Mouse (Mus musculus) ovary, postnatal 36 days (tissue): Measurements from ENCODE around the gene Acot6.
"Not testable (repeated sequence)": the region's sequence is repeated elsewhere in the genome, so short reads cannot be mapped to it uniquely, and the experiment has no call there.

ENCODE experiments used
- DNase-seq: peaks from one replicate; pipeline ENCODE4 v3.0.0; 2022; ENCODE audit warnings: low spot score, mixed read lengths

Gene Acot6

DNA sequence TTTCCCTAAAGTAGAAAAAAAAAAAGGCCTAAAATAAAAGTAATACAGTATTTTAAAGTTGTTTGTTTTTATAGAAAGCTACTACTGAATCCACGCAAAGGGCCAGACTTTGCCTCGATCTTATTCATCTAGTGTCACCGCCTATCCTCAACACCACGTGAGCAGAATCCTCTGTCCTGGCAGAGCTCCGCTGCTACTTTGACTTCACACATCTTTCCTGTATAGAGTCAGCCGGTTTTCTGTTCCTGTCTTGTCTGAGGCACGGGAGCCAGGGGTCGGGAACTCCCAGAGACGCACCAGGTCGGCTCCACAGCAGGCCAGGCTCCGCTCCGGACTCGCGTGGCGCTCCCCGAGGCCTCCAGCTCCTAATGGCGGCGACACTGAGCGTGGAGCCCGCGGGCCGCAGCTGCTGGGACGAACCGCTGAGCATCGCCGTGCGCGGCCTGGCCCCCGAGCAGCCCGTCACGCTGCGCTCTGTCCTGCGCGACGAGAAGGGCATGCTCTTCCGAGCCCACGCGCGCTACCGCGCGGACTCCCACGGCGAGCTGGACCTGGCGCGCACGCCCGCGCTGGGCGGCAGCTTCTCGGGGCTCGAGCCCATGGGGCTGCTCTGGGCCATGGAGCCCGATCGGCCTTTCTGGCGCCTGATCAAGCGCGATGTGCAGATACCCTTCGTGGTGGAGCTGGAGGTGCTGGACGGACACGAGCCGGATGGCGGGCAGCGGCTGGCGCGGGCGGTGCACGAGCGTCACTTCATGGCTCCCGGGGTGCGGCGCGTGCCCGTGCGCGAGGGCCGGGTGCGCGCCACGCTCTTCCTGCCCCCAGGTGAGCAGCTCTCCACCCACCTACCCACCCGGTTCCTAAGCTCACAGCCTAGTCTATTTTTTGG lies at the start of gene Acot6:
Gene Acot6, plus strand, starts transcription at position 51 of the 889 bp plus-strand sequence.
- DNase-seq: peak; percentile 49

DNA sequence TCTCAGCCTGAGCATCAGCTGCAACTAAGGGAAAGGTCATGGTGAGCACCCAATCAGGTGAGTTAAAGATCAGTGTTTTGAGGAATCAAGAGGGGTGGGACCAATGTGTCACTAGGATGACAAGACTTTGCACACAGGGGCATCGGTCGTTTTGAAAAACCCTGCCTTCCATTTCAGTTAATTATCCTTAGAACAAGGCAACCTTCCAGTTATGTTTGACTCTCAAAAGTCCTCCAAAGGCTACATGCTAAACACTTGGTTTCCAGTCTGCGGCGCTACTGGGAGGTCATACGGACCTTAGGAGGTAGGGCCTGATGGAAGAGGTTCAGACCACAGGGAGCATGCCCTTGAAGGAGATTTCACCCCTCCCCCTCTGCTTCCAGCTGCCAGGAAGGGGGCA lies 49.7 kb upstream of the Acot6 start:
- not testable (repeated sequence) for DNase-seq

DNA sequence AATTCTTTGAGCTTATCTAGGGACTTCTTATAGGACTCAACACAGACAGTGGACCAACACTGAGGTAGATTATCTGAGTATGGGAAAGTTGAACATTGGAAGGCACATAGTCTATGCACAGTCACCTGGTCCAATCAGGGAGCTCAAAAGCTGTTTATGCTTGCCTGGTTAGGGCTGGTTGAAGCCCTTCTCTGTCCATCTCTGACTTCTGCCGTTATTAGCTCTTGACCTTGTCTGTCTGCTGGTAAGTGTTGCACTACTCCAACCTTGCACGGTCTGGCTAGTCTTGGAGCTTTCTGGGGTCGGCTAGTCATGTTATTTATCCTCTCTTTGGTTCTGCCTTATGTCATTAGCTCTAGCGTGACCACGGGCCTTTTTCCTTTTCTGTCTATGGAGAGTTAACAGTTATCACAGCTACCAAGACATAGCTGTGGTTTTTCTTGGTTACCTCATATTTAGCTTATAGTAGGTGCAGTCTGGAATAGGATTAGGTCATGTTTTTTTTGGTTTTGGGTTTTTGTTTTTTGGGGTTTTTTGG lies 48.4 kb upstream of the Acot6 start, which contains the start of gene Acot3:
Gene Acot3, plus strand, starts transcription at position 208 of the 538 bp plus-strand sequence.
- DNase-seq: no peak

DNA sequence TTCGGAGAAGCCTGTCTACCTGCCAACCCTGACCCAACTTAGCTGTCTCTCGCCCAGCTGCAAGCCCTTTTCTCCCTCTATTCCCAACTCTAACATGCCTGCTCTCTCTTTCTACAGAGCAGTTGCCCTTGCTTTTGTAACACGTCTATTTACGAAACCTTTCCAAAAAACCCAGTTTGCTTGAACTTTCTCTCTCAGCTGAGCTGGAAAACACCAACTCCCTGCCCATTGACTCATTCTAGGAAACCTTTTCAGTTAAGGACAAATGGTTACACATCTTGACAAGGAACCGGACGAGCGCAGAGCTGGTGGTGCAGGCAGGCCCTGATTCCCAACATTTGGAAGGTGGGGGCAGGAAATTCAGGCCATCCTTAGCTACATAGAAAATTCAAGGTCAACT lies 47.8 kb upstream of the Acot6 start:
- no peak for DNase-seq

DNA sequence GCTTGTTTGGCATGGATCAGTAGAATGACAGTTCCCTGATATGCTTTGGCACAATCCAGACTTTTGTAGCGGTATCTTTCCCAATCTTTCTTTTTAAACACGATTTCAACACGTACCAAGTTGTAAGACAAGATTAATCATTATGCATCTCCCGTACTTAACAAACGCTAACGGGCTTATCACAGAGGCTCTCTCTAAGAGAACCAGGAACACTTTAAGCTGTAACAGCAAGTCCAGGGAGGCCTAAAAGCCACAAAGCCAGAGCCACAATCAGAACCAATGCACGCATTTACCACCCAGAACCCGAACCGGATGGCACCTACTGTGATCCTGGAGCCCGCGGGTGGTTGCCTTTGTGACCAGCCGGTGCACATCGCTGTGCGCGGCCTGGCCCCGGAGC lies 47.3 kb upstream of the Acot6 start:
- DNase-seq: peak; percentile 10

DNA sequence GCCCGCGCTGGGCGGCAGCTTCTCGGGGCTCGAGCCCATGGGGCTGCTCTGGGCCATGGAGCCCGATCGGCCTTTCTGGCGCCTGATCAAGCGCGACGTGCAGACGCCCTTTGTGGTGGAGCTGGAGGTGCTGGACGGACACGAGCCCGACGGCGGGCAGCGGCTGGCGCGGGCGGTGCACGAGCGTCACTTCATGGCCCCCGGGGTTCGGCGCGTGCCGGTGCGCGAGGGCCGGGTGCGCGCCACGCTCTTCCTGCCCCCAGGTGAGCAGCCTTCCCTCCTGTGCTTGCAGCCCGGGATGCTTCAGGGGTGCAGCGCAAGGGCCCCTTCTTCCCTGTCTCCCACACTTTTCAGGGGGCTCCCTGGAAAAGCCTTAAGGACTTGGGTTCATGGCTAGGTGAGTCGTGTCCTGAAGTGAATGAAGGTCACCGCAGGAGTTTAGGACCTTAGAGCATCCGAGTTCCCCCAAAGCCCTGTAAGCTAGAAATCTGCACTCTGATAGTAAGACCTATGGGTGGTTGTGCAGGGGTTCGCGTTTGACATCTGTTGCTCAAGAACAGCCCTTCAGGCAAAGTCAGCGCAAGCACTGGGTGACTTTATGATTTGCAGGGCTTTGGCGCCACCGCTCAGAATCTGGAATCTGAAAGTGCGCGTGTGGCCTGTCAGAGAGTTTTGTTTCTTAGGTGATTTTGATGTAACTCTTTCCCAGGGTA lies 46.6 kb upstream of the Acot6 start:
- DNase-seq: peak; percentile 22

DNA sequence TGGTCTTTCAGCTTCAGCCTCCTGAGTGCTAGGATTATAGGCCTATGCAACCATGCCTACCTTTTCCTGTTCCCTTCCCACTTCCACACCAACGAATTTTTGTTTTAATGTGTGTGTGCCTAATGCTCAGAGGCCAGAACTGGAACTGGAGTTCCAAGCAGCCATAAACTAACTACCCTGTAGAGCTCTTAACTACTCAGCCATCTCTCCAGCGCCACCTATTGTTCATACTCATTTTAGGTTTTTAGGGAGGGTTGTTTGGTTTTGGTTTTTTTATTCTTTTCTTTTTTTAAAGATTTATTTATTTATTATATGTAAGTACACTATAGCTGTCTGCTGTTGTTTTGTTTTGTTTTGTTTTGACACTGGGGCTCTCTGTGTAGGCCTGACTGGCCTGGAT lies 39.5 kb upstream of the Acot6 start:
- no peak for DNase-seq

DNA sequence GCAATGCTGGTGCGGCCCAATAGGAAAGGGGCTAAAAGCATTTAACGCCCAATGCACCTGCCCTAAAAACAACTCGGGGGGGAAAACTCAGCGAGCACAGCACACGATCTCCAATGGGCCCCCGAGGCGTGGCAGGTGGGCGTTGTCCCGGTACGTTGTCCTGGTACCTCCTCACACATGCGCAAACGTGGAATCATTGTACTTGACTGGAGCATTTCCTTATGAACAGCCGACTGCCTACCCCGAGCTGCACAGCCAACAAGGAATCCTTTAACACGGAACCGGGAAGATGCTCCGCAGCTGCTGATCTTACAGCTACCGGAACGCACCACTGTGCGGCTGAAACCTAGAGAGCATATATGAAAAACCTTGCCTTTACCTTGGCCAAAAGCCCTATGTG lies 38.1 kb upstream of the Acot6 start:
- no peak for DNase-seq

DNA sequence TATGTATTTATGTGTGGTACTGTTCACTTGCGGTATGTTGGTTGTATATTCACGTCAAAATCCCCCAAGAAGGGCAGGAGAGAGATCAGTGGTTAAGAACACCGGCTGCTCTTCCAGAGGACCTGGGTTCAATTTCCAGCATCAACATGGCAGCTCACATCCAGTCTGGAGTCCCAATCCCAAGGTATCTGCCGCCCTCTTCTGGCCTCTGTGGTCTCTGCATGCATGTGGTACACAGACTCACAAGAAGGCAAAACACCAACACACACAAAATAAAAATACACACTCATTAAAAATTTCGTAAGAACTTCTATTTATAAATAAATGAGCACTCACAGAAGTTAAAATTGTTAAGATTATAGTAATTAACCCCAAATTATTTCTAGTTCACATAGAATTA lies 37.2 kb upstream of the Acot6 start:
- no peak for DNase-seq

DNA sequence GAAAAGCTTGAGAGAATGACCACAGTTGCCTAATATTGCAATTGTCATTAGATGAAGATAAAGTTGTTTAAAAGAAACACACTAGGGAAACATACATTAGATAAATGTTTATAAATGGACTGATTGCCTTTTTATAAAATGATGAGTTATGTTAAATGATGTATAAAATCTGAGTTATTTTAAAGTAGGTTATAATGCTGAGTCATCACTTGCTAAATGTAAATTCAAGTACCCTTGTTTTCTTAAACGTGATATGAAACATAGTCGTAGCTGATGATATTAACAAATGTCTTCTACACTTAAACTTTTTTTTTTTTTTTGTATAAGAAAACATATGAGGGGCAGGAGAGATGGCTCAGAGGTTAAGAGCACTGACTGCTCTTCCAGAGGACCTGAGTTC lies 36.6 kb upstream of the Acot6 start:
- DNase-seq: no peak

DNA sequence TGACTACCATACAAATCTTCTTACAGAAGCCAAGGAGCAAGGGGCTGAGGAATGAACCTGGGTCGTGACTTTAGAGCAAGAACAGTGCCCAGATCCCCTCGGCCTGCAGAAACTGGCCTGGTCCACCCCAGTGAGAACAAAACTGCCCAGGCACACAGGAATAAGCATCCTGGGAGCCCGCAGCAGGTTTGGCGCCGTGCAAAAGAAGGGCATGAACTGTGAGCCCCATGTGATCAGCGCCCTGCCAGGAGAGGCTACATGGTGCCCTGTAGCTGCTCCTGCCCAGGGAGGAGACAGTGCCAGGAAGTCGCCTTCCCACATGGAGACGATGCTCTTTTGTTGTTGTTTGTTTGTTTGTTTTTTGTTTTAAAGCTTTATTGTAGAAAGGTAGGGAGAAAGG lies 35.8 kb upstream of the Acot6 start:
- DNase-seq: no peak

DNA sequence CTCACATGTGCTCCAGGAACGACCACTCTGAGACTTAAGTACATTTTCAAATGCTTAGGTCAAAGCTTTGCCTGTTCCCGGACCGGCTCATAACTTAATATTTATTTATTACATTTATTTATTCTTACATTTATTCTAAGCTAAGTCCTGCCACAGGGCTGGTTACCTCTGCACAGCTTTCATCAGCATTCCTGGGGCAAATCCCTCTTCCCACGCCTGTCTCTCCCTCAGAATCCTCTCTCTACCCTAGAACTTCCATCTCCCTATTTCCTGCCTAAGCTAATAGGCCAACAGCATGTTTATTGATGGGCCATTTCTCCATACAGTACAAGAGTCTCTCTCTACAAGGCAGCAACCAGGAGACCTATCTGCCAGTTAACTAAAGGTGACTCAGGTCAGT lies 32.7 kb upstream of the Acot6 start:
- no peak for DNase-seq

DNA sequence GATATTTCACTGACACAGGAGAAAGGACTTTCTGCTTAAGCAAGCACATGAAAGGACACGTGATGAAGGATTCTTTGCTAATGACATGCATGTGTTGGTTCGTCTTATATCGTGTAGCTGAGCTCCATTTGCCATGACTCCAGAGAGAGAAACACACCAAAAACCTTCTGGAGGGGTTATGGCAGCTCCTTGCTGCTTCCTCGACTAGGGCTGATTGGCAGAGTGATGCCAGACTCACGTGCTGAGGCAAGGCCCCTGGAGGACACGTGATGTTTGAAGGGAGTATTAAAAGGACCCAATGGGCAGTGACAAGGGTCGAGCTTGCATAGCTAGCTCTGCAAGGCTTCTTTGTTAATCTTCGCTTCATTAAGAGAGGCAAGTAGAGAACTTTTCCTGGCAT lies 32.2 kb upstream of the Acot6 start:
- no peak for DNase-seq

DNA sequence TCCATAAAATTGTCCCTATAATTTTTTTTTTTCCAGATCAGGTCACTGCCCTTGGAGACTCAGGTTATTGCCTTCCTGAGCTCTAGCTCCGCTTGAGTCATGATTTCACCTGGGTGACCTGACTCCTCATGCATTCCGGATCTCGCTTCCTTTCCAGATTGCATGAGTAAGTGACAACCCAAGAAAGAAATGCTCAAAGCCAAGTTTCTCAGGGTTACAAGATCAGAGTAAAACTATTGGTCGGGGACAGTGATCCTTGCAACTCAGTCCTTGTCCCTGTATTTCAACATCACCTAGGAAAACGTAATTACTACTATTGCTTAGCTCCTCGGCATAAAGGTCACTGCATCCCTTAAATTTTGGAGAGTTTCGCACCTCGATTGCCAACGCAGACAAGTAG lies 31.5 kb upstream of the Acot6 start, which contains the start of gene Acot5:
Gene Acot5, plus strand, starts transcription at position 340 of the 400 bp plus-strand sequence.
- no peak for DNase-seq

DNA sequence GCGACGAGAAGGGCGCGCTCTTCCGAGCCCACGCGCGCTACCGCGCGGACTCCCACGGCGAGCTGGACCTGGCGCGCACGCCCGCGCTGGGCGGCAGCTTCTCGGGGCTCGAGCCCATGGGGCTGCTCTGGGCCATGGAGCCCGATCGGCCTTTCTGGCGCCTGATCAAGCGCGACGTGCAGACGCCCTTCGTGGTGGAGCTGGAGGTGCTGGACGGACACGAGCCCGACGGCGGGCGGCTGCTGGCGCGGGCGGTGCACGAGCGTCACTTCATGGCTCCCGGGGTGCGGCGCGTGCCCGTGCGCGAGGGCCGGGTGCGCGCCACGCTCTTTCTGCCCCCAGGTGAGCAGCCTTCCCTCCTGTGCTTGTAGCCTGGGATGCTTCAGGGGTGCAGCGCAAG lies 30.9 kb upstream of the Acot6 start:
- peak; percentile 41 for DNase-seq

DNA sequence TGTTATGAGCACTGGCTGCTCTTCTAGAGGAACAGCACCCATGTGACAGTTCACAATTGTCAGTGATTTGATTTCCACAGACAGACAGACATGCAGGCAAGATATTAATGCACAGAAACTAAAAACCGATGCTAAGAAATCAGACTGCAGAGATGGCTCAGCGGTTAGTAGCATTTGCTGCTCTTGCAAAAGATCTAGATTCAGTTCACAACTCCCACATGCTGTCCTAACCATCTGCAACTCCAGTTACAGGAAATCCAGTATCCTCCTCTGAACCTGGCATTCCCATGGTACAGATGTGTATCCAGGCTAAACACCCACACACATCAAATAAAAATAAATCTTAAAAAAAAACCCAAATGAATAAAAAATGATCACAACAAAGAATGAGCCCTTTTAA lies 28.8 kb upstream of the Acot6 start:
- no peak for DNase-seq

DNA sequence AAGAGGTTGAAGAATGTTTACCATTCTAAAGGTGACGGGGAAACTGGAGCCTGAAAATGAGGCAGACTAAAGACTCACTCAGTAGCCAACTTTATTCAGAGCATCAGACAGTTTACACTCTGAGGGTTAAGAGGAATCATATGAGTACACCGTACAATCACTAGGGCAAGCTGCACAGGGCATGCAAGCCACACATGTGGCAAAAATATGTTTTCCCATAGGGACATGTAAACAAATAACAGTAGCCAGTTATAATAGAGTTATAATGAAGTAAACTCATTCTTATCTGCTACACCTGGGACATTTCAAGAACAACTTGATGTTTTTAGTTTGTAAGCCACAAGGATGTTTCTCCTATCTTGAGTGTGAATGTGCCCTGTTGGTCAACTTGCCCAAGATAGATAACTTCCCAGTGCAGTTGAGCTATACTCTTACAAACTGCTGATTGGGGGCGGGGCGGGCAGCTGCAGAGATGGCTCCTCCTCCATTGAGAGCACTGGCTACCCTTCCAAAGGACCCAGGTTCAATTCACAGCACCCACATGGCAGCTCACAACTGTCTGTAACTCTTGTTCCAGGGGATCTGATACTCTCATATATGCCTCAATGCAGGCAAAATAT lies 23.0 kb upstream of the Acot6 start:
- no peak for DNase-seq

DNA sequence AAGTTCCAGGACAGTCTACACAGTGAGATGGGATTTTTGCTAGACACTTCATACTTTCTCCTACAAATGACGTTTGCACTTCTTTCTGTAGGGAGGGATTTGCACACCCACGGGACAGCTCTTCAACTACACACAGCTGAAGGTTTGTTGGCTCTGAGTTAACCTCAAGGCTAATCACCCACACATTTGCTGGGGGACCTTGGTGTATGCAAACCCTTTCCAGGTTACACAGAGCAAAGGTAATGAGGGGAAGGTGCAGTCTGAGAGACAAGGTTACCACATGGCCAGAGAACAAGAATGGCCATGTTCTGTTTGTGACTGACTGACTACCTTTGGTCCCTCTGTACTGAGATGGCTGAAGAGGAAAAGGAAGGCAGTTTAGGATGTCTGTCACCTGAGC lies 16.6 kb upstream of the Acot6 start:
- no peak for DNase-seq

DNA sequence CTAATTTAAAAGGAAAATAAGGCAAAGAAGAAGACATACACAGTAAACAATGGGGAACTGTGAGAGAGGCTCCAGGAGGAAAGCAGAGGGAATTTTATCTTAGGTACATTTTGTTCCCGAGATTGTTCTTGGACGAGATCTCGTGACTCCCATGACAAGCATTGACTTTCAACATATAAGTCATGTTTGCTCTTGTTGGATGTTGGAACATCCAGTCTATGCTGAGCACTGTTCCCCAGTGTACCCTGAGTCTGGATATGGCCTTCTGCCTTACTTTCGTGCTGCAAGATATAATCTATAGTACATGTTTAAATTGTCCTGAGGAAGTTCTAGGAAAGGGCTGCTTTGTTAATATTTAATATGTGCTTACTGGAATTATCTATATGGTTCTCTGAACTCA lies 15.9 kb upstream of the Acot6 start:
- no peak for DNase-seq

DNA sequence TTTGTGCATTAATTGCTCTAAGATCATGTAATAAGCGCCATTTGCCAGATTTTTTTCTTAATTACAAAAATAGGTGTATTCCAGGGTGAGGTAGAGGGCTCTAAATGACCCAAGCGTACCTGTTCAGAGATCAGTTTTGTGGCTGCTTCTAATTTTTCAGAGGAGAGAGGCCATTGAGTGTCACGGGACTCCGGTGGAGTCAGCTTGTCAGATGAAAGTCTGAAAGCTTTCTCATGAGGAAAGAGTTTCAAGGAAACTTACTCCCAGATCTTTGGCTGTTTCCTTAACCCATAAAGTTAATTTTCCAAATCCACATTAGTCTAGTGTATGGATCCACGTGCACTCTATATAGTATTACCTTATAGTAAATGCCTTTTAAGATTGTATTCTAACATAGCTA lies 5.8 kb upstream of the Acot6 start:
- DNase-seq: not testable (repeated sequence)

DNA sequence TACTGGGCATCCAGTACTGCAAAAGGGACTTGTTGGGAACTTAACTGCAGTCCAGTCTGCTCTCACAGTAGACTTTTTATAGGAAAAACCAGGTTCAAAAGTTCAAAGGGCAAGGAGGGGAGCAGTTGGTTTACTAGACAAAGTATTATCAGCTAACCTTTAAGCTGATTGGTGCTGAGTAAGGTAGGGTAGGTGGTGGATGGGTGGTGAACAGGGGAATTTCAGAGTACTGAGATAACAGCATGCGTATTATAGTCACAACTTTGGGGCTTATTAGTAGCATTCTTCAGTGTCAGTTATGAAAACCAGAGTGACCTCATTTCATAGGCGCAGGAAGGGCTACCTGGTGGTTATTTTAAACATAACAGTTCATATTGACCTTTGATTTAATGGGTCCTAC lies 849 bp upstream of the Acot6 start:
- no peak for DNase-seq

DNA sequence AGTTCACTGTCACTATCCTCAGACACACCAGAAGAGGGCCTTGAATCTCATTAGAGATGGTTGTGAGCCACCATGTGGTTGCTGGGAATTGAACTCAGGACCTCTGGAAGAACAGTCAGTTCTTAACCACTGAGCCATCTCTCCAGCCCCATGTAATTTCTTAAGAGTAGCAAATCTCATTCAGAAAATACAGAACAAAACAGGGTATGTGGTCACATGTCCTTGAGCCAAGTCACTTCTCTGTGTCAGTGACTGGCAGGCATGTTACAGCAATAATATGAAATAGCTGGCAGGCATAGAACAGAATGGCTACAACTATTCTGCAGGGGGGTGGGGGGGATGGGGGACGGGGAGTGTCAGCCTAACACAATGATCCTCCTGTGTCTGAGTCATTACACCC lies 383 bp upstream of the Acot6 start:
- DNase-seq: no peak

DNA sequence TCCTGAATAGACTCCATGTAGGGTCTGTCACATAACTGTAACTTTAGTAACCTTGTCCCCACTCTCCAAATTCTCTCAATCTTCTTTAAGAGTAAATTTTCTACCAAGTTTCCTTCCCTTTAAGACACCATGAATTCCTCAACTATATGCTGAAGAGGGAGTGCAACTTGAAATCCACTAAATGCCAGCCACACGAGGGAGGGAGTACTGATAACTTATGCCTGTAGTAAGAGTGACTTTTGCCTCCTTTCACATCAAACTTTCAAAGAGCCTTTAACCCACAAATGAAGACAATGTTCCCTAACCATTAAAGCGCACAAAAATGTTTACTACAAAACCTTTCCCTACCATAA lies 1.0 kb downstream of the Acot6 start:
- DNase-seq: no peak
